Mouse (Mus musculus): ENCODE data around the gene Peli2.

Gene Peli2

DNA sequence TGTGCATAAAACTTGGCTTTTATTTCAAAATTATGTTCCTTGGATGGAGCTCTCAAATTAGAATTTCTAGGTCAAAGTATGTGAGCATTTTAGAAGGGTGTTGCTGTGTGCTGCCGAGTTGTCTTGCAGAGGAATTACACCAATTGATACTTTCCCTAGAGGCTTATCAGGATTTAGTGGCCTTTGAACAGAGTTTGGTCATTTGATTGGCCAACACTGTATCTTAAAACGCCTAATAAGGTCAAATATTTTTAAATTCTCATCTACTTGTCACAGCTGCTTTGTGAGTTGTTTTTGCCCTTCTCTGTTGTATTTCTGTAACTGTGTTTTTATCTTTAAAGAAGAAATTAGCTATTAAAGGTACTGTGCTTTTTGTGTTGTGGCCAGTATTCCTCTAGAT, 32.4 kb downstream of the Peli2 start:
- CTCF ChIA-PET = interaction anchor here (0.7 kb wide), 1 partner anchor 31 kb away, joined by 4 read pairs; no protein-coding TSS in a partner anchor

DNA sequence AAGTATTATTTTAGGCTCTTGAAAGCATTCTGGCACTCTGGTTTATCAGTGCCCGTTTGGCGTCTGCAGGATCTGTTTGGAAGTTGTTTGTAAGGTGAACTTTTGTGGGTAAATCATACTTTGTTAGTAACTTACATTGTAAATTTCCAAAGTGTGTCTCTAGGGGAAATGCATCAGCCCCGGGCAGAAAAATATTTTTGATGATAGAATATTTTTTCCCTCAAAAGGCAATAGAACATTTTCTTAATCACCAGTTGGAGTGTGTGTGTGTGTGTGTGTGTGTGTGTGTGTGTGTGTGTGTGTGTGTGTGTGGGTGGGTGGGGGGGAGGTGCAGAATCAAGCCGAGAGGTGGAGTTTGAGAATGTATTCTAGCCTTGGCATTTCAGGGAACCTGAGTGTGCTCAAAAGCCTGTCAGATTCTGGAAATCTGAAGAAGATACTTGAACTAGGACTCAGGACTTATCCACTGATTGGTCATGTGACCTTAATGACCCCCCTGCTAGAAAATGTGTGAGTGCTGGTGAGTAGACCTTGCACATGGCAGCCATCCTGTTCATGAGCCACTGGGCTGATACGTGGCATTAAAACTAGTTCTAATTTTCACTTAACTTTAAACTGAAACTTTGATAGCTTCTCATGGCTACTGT, 33.4 kb downstream of the Peli2 start:
- CTCF ChIA-PET = no interaction called here

DNA sequence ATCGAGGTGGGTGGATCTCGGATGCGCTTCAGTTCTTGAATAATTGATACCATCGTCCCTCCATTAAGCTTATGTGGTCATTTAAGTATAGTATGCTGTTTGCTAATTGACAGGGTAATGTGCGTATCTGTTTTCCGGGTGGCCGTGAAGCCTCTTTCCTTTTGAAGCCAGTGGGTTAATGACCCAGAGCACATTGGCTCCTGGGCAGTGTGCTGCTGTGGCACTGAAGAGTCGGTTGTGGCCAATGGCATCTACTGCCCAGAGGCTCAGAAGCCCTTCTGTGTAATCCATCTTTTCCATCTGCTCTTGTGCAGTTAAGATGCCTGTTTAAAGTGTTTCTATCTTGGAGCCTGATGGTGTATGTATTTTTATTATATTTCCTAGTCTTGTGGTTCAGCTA, 34.0 kb downstream of the Peli2 start:
- CTCF ChIA-PET = no interaction called here

DNA sequence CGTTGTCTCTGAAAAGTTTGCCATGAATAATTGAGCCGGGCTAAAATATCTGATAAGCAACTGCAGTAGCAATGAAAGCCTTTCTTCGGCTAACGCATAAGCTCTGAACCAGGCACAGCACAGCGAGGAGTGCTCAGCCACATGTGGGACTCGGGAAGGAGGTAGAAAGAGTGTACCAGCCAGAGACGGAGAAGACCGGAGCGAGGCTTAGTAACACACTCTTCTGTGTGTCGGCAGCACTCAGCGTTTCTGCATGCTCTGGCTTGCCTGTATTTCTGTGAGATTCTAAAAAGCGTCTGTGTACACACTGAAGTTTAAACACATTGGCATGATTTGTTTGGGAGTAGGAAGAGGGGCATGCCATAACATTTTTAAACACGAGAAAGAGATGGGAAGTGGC, 34.5 kb downstream of the Peli2 start:
- CTCF ChIA-PET = no interaction called here

DNA sequence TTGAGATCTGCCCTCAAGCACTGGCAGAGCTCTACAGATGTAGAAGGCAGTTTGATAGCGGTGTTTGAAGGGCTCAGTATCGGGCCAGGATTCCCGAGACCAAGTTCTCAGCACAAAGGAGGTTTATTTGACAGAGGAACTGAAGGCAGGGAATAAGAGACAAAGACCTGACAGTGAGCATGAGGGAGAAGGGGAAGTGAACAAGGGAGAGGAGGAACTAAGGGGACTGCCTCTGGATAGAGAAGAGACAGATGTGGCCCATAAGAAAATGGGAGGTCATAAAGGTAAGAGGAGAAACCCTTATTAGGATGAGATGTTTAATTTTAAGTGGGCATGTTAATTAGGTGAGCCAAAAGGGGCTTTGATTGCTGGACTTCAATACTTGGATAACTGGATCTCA, 36.5 kb downstream of the Peli2 start:
- CTCF ChIA-PET = interaction anchor here (0.7 kb wide), 1 partner anchor 186 kb away, joined by 3 read pairs; no protein-coding TSS in a partner anchor

DNA sequence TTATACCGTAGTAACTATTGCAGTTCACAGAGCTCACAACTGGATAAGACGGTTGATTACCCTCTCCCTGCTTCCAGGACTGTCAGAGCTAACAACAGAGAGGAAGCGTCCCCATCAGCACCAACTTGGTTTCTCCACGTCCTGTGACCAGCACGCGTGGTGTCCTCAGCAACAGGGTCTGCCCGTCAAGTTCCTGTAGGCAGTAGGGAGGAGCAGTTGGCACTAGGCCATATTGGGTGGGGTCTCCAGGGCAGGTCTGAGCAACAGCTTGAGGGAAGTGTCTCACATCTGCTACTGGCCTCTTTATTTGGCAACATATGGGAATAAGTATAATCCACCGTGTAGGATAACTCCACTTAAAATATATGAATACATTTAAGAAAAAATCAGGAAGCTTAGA, 37.2 kb downstream of the Peli2 start:
- CTCF ChIA-PET = no interaction called here

DNA sequence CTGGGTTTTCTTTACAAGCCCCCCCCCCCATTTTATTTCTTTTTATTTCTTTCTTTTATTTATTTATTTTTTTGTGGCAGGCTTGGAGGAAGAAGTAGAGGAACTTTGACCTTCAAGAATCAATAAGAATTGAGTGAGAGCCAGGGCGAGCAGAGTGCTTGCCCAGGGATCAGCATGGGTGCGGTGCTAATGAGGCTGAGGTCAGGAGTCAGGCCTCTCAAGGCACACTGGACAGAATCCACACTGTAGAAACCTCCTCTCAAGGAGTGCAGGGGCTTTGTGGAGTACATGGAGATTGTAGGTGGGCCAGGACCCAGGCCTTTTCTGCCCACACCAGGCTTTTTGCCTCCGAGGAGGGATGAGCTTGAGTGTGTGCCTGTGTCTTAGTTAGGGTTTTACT, 38.8 kb downstream of the Peli2 start:
- CTCF ChIA-PET = no interaction called here

DNA sequence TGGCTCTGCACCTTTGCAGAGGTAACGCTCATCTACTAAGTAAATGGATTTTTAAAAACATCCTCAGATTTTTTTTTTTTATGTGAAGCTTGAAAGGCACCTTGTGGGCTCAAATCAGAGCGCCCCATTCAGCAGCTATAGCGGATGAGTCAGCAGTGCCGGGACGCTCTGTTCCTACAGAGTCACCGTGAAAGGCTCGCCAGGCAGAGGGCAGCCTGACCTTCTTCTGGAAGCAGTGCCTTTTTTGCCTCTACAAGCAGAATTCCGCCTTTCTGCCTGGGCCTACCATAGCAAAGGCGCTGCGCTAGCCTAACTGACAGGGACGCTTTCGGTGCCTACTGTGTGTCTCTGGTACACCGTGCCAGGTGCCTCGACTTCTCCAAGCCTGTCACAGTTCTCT, 41.8 kb downstream of the Peli2 start:
- CTCF ChIA-PET = no interaction called here

DNA sequence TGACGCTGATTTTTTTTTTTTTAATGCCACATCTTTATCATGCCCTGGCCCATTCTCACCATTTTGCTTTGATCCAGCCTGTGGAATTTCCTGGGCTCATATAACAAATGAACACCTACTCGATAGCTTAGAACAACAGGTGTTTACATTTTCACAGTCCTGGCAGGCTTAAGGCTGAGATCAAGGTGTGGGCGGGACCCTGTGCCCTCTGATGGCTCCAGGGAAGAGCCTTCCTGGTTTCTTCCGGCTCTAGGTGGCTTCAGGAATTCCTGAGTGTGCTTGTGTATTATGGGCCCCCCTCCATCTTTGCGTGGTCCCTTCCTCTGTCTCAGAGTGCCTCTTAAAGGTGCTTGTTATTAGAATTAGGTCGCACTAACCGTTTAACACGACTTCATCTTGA, 44.3 kb downstream of the Peli2 start:
- CTCF ChIA-PET = no interaction called here

DNA sequence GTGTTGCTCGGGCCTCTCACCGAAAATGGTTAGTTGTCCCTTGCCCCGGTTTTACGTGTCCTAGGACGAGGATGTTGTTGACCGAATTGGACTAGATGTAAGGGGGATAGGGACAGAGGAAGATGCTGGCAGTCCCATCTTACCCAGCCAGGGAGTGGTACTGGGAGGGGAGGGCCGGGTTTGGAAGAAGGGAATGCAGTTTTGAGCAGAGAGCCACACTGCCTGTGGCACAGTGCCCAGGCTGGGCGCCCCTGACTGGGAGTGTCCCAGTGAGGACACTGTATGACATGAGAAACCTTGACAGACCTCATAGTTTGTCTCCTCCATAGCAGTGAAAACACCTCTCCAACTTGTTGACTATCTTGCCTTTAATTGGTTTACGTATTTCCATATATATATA, 45.8 kb downstream of the Peli2 start:
- CTCF ChIA-PET = no interaction called here

DNA sequence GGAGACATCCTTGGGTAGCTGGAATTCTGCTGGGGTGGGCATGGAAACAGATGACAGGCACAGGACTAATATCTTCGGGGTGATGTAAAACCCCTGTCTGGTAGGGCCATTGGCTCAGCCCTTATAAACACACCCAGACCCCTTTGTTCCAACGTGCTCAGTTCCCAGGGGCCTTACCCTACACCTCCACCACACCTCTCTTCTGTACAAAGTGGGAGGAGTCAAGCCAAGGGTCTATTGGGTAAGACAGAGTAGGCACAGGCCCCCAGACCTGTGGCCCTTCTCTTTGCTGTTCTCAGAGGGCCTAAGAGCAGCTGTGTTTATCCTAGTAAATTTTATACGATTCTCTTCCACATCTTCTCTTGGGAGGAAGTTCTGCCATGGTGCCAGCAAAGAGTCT, 46.4 kb downstream of the Peli2 start:
- CTCF ChIA-PET = no interaction called here

DNA sequence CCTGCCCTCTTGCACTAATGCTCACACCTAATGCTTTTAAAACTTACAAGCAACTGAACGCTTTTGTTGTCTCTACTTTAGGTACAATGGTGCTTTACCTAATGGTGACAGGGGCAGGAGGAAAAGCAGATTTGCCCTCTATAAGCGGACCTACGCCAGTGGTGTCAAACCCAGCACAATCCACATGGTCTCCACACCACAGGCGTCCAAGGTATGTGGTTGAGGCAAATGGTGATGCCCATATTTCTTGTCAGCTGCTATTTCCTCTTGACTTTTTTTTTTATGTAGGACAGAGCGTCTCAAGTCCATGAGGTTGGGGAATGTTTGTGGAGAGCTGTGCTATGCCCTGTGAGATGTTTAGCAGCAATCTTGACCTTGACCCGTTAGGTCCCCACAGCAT, 47.5 kb downstream of the Peli2 start:
- CTCF ChIA-PET = no interaction called here

DNA sequence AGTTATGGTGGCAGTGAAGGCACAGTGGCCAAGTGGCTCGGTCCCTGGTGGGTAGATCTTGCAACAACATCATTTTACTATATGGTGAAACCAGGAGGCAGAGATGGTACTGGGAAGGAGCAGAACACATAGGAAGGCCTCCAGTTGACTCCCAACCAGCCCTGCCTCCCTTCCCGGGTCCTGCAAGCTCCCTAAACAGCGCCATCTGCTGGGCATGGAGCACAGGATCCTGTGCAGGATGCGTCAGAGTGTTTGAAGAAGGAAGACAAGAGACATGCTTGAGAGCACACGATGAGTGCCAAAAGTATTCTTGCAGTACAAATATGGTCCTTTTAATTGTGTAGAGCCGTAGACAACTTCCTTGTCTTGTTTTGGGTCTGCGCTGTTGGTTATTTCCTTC, 49.3 kb downstream of the Peli2 start:
- CTCF ChIA-PET = no interaction called here

DNA sequence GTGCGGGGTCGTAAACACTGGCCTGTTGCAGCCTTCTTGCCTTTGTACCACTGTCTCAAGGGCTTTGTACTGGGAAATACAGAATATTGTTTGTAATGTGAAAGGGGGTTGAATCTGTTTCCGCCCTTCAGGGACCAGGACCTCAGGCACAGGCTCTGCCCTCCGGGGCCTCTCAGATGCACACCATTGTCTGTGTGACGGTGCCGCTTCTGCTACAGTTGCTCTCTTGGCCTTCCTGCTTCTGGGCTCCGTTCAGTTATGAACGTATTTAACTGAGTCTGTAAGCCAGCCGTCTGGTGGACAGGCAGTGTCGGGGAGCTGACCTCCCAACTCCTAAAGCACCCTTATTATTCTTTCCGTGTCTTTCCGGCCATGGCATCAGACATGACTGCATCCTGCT, 50.6 kb downstream of the Peli2 start:
- CTCF ChIA-PET = no interaction called here

DNA sequence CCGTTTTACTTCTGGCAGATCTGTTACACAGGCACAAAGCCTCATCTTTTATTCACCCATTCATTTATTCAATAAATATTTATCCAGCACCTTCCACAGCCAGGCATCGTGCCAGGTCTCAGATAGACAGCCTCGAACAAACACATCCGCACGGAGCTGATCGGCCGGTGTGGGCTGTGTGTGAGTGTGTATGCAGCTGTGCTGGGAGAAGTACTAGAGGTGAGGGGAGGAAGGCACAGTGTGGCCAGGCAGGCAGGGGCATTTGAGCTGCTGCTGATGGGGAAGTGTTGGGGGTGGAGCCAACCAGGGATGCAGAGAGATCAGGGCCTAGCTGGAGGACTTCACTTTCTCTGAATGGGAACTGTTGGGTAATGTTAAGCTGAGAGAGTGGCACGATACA, 51.4 kb downstream of the Peli2 start:
- CTCF ChIA-PET = no interaction called here

DNA sequence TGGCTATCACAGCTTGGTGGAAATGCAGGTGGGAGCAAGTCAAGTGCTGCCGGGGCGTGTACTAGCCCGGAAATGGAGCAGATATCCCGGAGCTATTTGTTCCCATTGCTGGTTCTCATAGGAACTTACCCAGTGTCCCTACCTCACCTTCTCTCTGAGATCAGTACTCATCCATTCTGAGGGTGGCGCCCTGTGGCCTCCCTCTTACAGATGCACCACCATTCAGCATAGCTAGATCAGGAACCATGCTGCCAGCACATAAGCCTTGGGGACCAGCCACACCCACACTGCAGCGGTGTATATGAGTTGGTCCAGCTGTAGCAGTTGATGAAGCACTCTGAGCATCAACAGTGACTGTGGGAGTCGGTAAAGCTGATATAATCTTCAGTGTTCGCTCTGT, 52.3 kb downstream of the Peli2 start:
- CTCF ChIA-PET = no interaction called here

DNA sequence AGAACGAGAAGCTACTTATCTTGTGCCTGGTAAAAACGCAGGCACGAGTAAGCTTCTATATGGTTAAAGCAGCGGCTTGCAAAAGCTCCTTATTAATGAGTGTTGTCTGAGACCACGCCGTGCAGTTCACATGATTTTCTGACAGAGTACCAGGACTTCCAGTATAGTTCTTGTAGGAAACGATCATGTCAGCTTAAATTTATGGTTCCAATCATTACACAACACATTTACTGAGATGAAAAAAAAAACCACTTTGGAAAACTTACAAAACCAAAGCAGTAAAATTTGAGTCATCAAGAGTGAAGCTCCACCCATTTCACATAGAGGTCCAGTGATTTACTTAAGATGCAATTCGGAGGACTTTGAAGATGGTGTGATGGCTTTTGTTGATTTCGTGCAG, 53.2 kb downstream of the Peli2 start:
- CTCF ChIA-PET = no interaction called here

DNA sequence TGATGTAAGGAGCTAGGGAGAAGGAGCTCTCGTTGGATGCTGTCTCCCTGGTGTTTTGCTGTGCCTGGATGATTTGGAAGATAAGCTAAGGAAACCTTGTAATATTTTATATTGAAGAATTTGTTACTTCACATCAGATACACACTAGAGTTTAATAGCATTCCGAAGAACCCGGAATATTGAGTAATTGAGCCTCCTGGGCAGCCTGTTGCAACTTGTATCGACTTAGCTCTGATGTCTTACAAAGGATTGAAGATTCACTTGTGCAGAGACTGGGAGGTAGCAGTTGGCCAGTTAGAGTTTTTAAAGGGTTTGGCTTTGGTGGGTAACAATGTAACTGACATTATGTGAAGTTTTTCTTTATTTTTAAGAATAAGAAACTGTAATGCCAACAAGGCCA, 53.7 kb downstream of the Peli2 start:
- CTCF ChIA-PET = no interaction called here

DNA sequence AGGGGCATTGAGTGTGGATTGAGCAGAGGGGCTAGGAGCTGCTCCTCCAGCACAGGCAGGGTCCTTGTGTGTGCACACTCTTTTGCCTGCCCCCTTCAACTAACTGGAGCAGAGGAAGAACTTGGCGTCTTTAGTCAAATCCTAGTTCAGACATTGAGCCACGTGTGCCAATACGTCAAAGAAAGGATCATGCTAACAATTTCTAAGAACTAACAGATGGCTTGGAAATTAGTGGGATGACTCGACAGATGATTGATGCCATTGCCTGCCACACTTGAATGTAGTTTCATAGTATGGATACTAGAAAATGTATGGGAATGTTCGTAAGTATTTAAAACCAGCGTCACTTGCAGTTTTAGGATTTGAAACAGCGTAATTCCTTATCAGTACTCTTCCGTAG, 54.5 kb downstream of the Peli2 start:
- CTCF ChIA-PET = no interaction called here

DNA sequence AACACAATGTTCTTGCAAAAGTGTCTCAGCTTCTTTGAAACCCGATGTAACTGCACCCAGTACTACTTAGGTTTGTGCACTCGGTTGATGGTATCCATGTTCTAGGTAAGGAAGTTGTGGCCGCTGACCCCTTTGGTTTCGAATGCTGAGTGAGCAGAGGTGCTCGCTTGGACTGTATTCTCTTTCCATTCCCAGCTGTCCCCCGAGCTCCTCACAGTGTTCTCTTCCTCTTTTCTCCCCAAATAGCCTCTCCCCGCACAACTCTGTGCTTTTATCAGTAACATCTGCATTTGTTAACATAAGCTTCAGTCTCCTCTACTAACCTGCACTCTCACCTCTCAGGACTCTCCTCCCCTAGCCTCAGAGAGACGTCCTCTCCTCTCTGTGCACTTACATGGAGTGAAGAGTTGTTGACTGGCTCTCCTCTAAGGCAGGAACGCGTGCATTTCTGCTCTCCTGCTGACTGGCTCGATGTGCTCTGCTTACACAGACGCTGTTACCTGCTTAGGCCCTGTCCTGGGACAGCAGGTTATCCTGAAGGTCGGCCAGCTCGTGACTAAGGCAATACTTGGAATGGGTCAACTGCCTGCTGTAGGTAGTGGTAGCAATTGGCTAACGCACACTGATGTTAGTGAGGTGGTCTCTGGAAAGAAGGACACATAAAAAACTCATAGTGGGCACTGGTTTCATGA, 57.8 kb downstream of the Peli2 start:
- CTCF ChIA-PET = no interaction called here

DNA sequence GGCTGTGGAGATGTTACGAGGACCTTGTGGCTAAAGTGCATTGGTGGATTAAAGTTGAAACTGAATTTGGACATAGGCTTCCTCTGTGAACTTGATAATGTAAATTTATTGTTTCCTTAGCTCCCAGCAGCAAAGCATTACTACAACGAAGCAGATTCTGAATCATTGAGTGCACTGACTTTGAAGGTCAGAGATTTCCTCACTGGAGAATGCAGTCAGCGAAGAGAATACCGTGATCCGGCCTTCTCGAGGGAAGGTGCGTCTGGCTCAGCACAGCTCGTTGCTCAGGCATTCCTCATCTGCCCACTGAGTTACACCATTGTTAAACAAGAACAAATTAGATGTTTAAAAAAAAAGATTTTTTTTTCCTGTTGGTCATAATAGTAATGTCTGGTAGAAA, 58.4 kb downstream of the Peli2 start:
- CTCF ChIA-PET = no interaction called here

DNA sequence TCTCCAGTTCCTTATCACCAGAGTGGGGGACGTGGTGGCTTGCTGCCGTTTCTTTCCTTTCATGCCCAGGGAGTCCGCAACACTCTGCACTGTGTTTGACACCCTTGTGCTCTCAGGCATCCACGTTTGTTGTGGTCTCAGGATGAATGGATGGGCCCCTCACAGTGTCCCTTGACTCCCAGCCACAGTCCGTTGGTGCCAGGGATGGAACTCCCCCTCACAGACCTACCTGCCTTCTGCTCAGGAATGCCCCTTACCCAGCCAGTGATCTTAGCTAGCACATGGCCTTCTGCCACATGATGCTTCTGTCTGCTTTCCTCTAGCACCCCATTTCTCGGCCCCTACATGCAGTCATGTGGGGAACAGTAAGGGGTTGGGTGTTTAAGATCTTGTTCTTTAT, 65.7 kb downstream of the Peli2 start:
- CTCF ChIA-PET = no interaction called here

DNA sequence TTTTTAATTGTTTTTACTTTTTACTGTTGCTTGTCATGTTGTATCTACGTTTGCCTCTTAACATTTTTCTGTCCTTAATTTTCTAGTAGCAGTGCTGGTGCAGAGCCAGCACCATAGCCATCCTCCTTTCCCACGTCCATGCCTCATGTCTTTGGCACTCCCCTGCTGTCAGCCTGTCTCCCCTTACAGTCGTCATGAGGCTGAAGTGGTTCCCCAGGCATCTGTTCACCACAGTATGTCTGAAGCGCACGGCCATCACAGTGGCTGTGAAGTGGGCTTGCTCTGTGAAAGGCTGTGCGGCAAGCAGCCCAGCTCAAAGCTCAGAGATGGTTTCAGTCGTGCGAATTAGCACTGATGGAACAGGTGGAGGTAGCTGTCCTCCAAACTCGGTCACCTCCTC, 66.5 kb downstream of the Peli2 start:
- CTCF ChIA-PET = no interaction called here

DNA sequence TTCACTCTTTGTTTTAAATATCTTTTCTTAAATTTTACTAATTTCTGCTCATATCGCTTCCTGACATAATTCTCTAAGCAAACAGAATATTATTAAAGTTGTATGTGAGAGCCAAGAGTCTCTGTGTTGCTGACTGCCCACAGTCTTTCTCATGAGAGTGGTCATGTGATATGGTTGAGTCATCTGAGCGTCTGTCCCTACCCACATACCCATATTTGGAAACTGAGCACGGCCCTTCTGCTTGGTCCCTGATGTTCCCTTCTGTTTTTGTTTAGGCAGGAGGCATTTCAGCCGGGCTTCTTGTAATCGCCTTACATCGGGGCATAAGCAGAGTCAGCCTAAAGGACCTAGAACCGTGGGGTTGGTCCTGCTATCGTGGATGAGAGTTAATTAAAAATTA, 68.7 kb downstream of the Peli2 start:
- CTCF ChIA-PET = no interaction called here

Measured in spleen, embryonic (tissue).